Mouse (Mus musculus) ES-Bruce4 (cell line): ENCODE results near the gene Cacng2.
"Not testable (repeated sequence)": the region's sequence is repeated elsewhere in the genome, so short reads cannot be mapped to it uniquely, and the experiment has no call there.

Source experiments
- CTCF ChIP-seq: IDR thresholded peaks from one replicate; pipeline ENCODE4 v1.8.1; 2011; ENCODE audit warnings: low read depth, low read length
- EP300 ChIP-seq: IDR thresholded peaks from 2 replicates; pipeline ENCODE4 v1.6.1; 2011; ENCODE audit warnings: low read depth, low read length; ENCODE audit not compliant: insufficient read depth

- not testable (repeated sequence) for TF ChIP-seq EP300, CTCF
Measured at GRCm38 (mm10) chr15:78008206-78008605, 111.6 kb downstream of the Cacng2 start.
